Mouse (Mus musculus): ENCODE measurements at regions not wholly inside any gene's neighbourhood (a gene's known extent, or its start where the extent isn't known, plus 50 kb on each side); places are given as distances from the start of the nearest gene placed in this dataset.

GRCm38 (mm10) chr5:33501735-33502495 lies 68.1 kb upstream of the Nkx1-1 start:
- TF ChIP-seq CTCF (conservative IDR thresholded peaks at IDR 0.05; ENCODE audit: low read length) (no peak), POU5F1 (IDR thresholded peaks at IDR 0.05; ENCODE audit: borderline replicate concordance, low read length) (no peak), NANOG (IDR thresholded peaks at IDR 0.05; ENCODE audit: borderline replicate concordance, low read length) (no peak)
